7 mouse cellular contexts compared by ENCODE assay signal in the genomic region with DNA sequence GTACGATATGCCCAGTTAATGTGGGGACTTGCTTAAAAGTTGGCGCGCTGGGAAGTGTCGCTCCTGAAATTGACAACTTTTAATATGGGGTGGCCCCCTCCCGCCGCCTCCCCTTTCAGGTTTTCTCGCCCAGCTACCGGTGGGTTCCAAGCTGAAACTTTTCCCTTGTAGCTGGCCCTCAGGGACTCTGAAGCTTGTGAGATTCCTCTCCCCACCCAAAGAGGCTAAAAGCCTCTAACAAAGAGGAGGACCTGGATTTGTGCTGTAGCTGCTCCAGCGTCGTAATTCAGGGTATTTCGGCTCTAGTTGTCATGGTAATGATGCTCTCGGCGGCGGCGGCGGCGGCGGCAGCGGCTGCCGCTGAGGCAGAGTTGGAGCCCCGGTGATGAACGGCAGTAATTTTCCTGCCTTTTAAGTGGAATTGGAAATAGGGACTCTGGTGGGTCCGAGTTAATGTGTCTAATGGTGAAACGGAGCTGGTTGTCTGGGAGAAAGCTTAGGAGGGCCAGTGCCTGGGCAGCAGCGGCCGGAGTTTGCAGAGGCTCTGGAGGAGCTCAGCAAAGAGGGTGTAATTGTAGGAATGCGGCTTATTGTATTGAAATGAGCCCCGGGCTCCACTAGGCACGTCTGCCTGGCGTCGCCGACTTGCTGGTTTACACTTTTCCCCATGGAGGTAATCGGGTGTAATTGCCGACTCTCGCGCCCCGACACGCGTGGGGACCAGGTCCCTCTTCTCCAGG. TPM values are rescaled to one million over a fixed set of nuclear protein-coding genes. Genes with fewer than 3 reads are reported as not detected.
DNase-seq lines count a peak whose midpoint lies in the region; ATAC-seq and TF ChIP-seq lines count a peak whose summit lies in the region.

No protein-coding gene starts in this region.

- in situ Hi-C loops in CH12.LX (cut with MboI; ENCODE audit: low pct_ligation_motif_present, low pct_unique_long_range_greater_than_20kb, low sequenced_read_pairs): no loop called here

- peaks cover 60% of the 10 kb centered on the region for H3K27me3 ChIP-seq in CH12.LX (replicated peaks)
- peaks cover 42% of the 10 kb centered on the region for H3K27me3 ChIP-seq in kidney, postnatal 0 days (ENCODE audit: insufficient read depth, low read length)
- peaks cover 42% of the 10 kb centered on the region for H3K27me3 ChIP-seq in small intestine, adult 2 months (ENCODE audit: control insufficient read depth, insufficient read depth, low read length)

- H3K79me2 ChIP-seq in CH12.LX (replicated peaks; ENCODE audit: control insufficient read depth, extremely low read depth, insufficient read depth, poor library complexity, severe bottlenecking): no peaks in the 10 kb centered on the region

- no peak for ATAC-seq in kidney, postnatal 0 days (replicated peaks; ENCODE audit: low FRiP score, low read depth)

- peak overlapping the region in 2 of 3 experiments; percentile 56 to 73 for H3K4me3 ChIP-seq in CH12.LX (replicated peaks in 1 of 3; ENCODE audit: low read depth in 2 of 3, low read length in 2 of 3, poor library complexity in 1 of 3)
- peak overlapping the region; percentile 69 for H3K4me3 ChIP-seq in kidney, postnatal 0 days (replicated peaks; ENCODE audit: low read depth, low read length)
- H3K4me3 ChIP-seq in small intestine, adult 2 months (ENCODE audit: low read depth, low read length): peak overlapping the region; percentile 72

- DNase-seq in B cell, adult 2 months: peak; percentile 69 to 75
- DNase-seq in CH12.LX (ENCODE audit: extremely low read depth): peak; percentile 55
- DNase-seq in cerebellum, adult 8-10 months: peak; percentile 47
- peak; percentile 31 for DNase-seq in heart, adult 8-10 months (ENCODE audit: low spot score)
- peak; percentile 65 for DNase-seq in kidney, postnatal 0 days (ENCODE audit: low spot score)
- DNase-seq in lung, postnatal 36 days: peak; percentile 33

- H3K9me3 ChIP-seq in CH12.LX (replicated peaks; ENCODE audit: low read length): no peaks in the 10 kb centered on the region
- no peaks in the 10 kb centered on the region for H3K9me3 ChIP-seq in kidney, postnatal 0 days (replicated peaks; ENCODE audit: low read length)

- H3K27ac ChIP-seq in CH12.LX (ENCODE audit: insufficient read depth, low read depth): no peak overlapping the region
- H3K27ac ChIP-seq in kidney, postnatal 0 days: no peak overlapping the region
- no peak overlapping the region for H3K27ac ChIP-seq in small intestine, adult 2 months (ENCODE audit: insufficient read depth, low read depth, low read length)

- peak overlapping the region; percentile 86 for H3K4me2 ChIP-seq in CH12.LX (ENCODE audit: insufficient read depth, low read depth, poor library complexity, severe bottlenecking)
- peak overlapping the region; percentile 99 for H3K4me2 ChIP-seq in kidney, postnatal 0 days (ENCODE audit: low read length)

- H3K4me1 ChIP-seq in CH12.LX (ENCODE audit: control insufficient read depth in 1 of 2, insufficient read depth in 2 of 2): peaks cover 0 to 24% of the 10 kb centered on the region in 2 experiments; a peak in 2 of 4 replicates
- peaks cover 31% of the 10 kb centered on the region for H3K4me1 ChIP-seq in kidney, postnatal 0 days (replicated peaks; ENCODE audit: insufficient read depth, low read length)
- peaks cover 8% of the 10 kb centered on the region for H3K4me1 ChIP-seq in small intestine, adult 2 months (ENCODE audit: control insufficient read depth, insufficient read depth, insufficient read length, low read length)

- H3K36me3 ChIP-seq in CH12.LX (replicated peaks in 1 of 2; ENCODE audit: control insufficient read depth in 1 of 2, insufficient read depth in 1 of 2, low read length in 1 of 2): no peaks in the 10 kb centered on the region
- H3K36me3 ChIP-seq in kidney, postnatal 0 days (ENCODE audit: insufficient read depth, low read length): no peaks in the 10 kb centered on the region
- H3K36me3 ChIP-seq in small intestine, adult 2 months (ENCODE audit: control insufficient read depth, insufficient read depth, low read length): no peaks in the 10 kb centered on the region

- dilution Hi-C loops in CH12.LX (cut with MboI; ENCODE audit: extremely low pct_ligation_motif_present, extremely low pct_unique_long_range_greater_than_20kb, low sequenced_read_pairs): no loop called here

- TF ChIP-seq CTCF in CH12.LX (conservative IDR thresholded peaks at IDR 0.05 in 1 of 2, IDR thresholded peaks at IDR 0.05 in 1 of 2; ENCODE audit: low read depth in 2 of 2, low read length in 2 of 2): no peak
- no peak for TF ChIP-seq CTCF in kidney, postnatal 0 days (IDR thresholded peaks at IDR 0.05; ENCODE audit: low read depth)
- no peak for TF ChIP-seq CTCF in small intestine, adult 2 months (IDR thresholded peaks at IDR 0.05; ENCODE audit: extremely low read depth, insufficient read length, insufficient replicate concordance, low read depth, low read length)

- no peak for TF ChIP-seq POLR2A in CH12.LX (IDR thresholded peaks at IDR 0.05; ENCODE audit: low read depth, low read length)
- TF ChIP-seq POLR2A in small intestine, adult 2 months (IDR thresholded peaks at IDR 0.05; ENCODE audit: low read depth, low read length): no peak

- H3K9ac ChIP-seq in CH12.LX (ENCODE audit: insufficient read depth, low read depth): no peak overlapping the region
- peak overlapping the region; percentile 51 for H3K9ac ChIP-seq in kidney, postnatal 0 days (ENCODE audit: low read depth, low read length)

- no peak for TF ChIP-seq EP300 in CH12.LX (IDR thresholded peaks at IDR 0.05; ENCODE audit: low read length)

- WGBS in kidney, postnatal 0 days: under 1% methylated on average over 39 of the region's 39 CpGs
- under 1% methylated on average over 39 of the region's 39 CpGs for WGBS in small intestine, adult 2 months

- TF ChIP-seq RAD21 in CH12.LX (IDR thresholded peaks at IDR 0.05; ENCODE audit: low read depth, low read length): no peak

TF ChIP-seq in CH12.LX, 34 proteins besides CTCF, POLR2A, EP300 and RAD21:
- TF ChIP-seq UBTF (IDR thresholded peaks at IDR 0.05; ENCODE audit: low read depth, low read length) (0 out of 2 replicates have a peak, but pooled peaks have one; percentile 19), TBP (conservative IDR thresholded peaks at IDR 0.05; ENCODE audit: low read depth, low read length) (no peak)
TF ChIP-seq in CH12.LX: peak in this region for 1.

RNA-seq across cellular contexts. Expression of gene Nr4a3, which starts 0.9 kb away (rescaled TPM):
- total RNA-seq in CH12.LX (2012; rRNA removed): 0.04 and 0.13 TPM in 2 replicates
- total RNA-seq in CH12.LX (2014; rRNA removed): 0.24 and 0.32 TPM in 2 replicates
- 0.18 and 0.21 TPM in 2 replicates for polyA plus RNA-seq in CH12.LX (2012; ENCODE audit: insufficient read length, low read depth)
- 1 to 10 TPM; 1.5 to 4.7 (median 2.9) TPM for total RNA-seq in heart, adult 8-10 months (2022)
- 0.04 and 0.10 TPM in 2 replicates for polyA plus RNA-seq in kidney, postnatal 0 days (2015; fragmentation: Nextera tagmentation; extraction: Ambion mirVana)
- polyA plus RNA-seq in small intestine, adult 2 months (2012; rRNA removed): 2.2 and 3.9 TPM in 2 replicates
